Mouse (Mus musculus): ENCODE results near the gene Sema4f. TPM values are rescaled to one million over a fixed set of nuclear protein-coding genes. Genes with fewer than 3 reads are reported as not detected.

The Sema4f gene
- polyA plus RNA-seq, 1 experiment from 2014 or later: 4.2 TPM

DNA sequence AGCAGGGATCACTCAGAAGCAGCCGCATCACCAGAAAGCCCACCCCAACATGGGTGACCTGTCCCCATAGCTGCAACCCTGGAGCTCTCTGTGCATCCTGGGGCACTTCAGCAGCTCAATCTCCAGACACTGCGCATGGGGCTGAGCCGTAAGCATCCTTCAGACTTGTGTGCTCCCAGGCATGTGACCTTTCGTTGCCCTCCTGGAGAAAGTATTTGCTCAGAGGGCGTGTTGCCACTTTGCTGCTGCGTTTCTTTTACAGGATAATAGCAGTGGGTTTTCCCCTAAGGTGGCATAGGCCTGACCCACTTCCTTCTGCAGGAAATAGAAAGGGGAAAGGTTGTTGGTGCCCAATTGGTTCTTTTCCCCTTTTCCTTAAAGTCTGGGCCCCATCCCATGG is 48.1 kb downstream of the Sema4f start:
- H3K4me1 ChIP-seq (replicated peaks): peaks cover 11% of the 10 kb centered on the region
- no peak overlapping the region for H3K4me2 ChIP-seq
- no peaks in the 10 kb centered on the region for H3K9me3 ChIP-seq
- no peak for ATAC-seq (ENCODE audit: insufficient number of reproducible peaks, insufficient read depth, low FRiP score, low TSS enrichment, low read depth)
- no peak overlapping the region for H3K4me3 ChIP-seq (replicated peaks)
- no peak overlapping the region for H3K27ac ChIP-seq
- H3K9ac ChIP-seq (replicated peaks): no peak overlapping the region
- WGBS: 44% methylated on average over 6 of the region's 6 CpGs
- no peaks in the 10 kb centered on the region for H3K36me3 ChIP-seq
- H3K27me3 ChIP-seq: no peaks in the 10 kb centered on the region

DNA sequence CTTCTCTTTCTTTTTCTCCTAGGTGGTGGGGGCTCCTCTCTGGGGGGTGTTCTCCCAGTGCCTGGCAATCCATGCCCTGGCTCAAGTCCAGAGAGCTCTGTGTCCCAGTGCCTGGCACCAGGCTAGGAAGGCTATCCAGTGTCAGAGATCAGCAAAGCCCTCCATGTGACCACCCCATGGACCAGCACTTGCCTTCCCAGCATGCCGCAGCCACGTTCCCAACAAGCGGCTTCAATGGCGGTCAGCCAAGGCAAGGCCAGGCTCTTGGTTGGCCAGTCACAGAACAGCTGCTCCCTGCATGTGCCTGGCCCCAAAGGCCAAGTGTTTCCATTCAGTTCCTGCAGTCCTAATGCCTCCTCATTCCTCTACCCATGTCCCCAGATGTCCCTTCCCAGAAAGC is 53.2 kb downstream of the Sema4f start:
- no peak overlapping the region for H3K4me2 ChIP-seq
- H3K9ac ChIP-seq (replicated peaks): no peak overlapping the region
- no peak overlapping the region for H3K4me3 ChIP-seq (replicated peaks)
- H3K36me3 ChIP-seq: no peaks in the 10 kb centered on the region
- no peaks in the 10 kb centered on the region for H3K9me3 ChIP-seq
- H3K27ac ChIP-seq: no peak overlapping the region
- peaks cover 10% of the 10 kb centered on the region for H3K4me1 ChIP-seq (replicated peaks)
- no peaks in the 10 kb centered on the region for H3K27me3 ChIP-seq
- ATAC-seq (ENCODE audit: insufficient number of reproducible peaks, insufficient read depth, low FRiP score, low TSS enrichment, low read depth): no peak
- 91% methylated on average over 4 of the region's 4 CpGs for WGBS

DNA sequence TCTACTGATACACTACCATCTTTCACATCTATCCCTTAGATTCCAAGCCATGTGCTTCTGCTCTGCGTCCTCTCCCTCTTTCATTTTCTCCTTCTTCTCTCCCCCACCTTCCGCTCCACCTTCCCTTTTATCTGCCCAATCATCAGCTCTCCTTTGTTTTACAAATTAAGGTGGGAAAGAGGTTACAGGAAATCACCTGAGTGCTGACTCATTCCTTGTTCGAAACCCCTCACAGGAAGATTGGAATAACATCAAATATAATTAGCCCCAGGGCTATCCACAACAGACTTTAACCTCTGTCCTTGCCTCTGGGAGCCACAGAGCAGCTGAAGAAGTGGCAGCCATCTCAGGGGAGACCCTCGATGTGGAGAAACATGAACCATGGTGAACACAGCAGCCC is 53.7 kb downstream of the Sema4f start:
- no peak overlapping the region for H3K4me2 ChIP-seq
- no peak overlapping the region for H3K9ac ChIP-seq (replicated peaks)
- no peak overlapping the region for H3K4me3 ChIP-seq (replicated peaks)
- no peaks in the 10 kb centered on the region for H3K36me3 ChIP-seq
- H3K9me3 ChIP-seq: no peaks in the 10 kb centered on the region
- WGBS: 87% methylated on average over 4 of the region's 4 CpGs
- H3K27ac ChIP-seq: no peak overlapping the region
- ATAC-seq (ENCODE audit: insufficient number of reproducible peaks, insufficient read depth, low FRiP score, low TSS enrichment, low read depth): no peak
- peaks cover 9% of the 10 kb centered on the region for H3K4me1 ChIP-seq (replicated peaks)
- no peaks in the 10 kb centered on the region for H3K27me3 ChIP-seq

- Histone ChIP-seq H3K27ac (no peak overlapping the region), H3K4me1 (replicated peaks) (peaks cover 7% of the 10 kb centered on the region), H3K27me3 (no peaks in the 10 kb centered on the region), H3K4me3 (replicated peaks) (no peak overlapping the region), H3K9ac (replicated peaks) (no peak overlapping the region), H3K9me3 (no peaks in the 10 kb centered on the region), H3K4me2 (no peak overlapping the region), H3K36me3 (no peaks in the 10 kb centered on the region)
- ATAC-seq (ENCODE audit: insufficient number of reproducible peaks, insufficient read depth, low FRiP score, low TSS enrichment, low read depth): no peak
- 79% methylated on average over 2 of the region's 2 CpGs for WGBS
Observed at GRCm38 (mm10) chr6:82885441-82885840, 54.1 kb downstream of the Sema4f start.

- 61% methylated on average over 3 of the region's 3 CpGs for WGBS
- Histone ChIP-seq H3K4me1 (replicated peaks) (peaks cover 7% of the 10 kb centered on the region), H3K4me2 (no peak overlapping the region), H3K9me3 (no peaks in the 10 kb centered on the region), H3K4me3 (replicated peaks) (no peak overlapping the region), H3K9ac (replicated peaks) (no peak overlapping the region), H3K36me3 (no peaks in the 10 kb centered on the region), H3K27me3 (no peaks in the 10 kb centered on the region), H3K27ac (no peak overlapping the region)
- no peak for ATAC-seq (ENCODE audit: insufficient number of reproducible peaks, insufficient read depth, low FRiP score, low TSS enrichment, low read depth)
Observed at GRCm38 (mm10) chr6:82884570-82884969, 55.0 kb downstream of the Sema4f start.

GRCm38 (mm10) chr6:82881485-82882096 is 58.0 kb downstream of the Sema4f start:
- Histone ChIP-seq H3K4me2 (peak overlapping the region; percentile 41), H3K4me3 (replicated peaks) (no peak overlapping the region), H3K27me3 (no peaks in the 10 kb centered on the region), H3K27ac (no peak overlapping the region), H3K9me3 (no peaks in the 10 kb centered on the region), H3K36me3 (no peaks in the 10 kb centered on the region), H3K4me1 (replicated peaks) (peaks cover 7% of the 10 kb centered on the region), H3K9ac (replicated peaks) (0 out of 2 replicates have a peak overlapping the region, but pooled peaks have one; percentile 31)
- peak; percentile 67 for ATAC-seq (ENCODE audit: insufficient number of reproducible peaks, insufficient read depth, low FRiP score, low TSS enrichment, low read depth)
- WGBS: 42% methylated on average over 21 of the region's 21 CpGs

DNA sequence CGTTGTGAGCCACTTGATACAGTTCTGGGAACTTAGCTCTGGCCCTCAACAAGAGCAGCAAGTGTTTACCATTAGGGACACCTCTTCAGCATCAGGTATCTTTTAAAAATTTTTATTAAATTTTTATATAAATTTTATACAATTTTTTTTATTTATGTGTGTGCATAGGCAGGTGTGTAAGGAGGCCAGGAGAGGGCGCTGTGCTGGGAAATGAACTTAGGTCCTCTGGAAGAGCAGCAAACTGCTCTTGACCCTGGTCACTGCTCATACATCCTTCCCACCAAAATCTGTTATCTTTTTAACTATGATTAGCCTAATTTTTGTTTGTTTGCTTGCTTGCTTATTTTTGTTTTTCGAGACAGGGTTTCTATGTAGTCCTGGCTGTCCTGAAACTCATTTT is 58.8 kb downstream of the Sema4f start:
- no peak overlapping the region for H3K4me3 ChIP-seq (replicated peaks)
- no peaks in the 10 kb centered on the region for H3K27me3 ChIP-seq
- H3K36me3 ChIP-seq: no peaks in the 10 kb centered on the region
- no peak overlapping the region for H3K4me2 ChIP-seq
- H3K27ac ChIP-seq: no peak overlapping the region
- H3K9me3 ChIP-seq: no peaks in the 10 kb centered on the region
- H3K4me1 ChIP-seq (replicated peaks): peaks cover 7% of the 10 kb centered on the region
- no peak overlapping the region for H3K9ac ChIP-seq (replicated peaks)
- WGBS: 89% methylated on average over 3 of the region's 3 CpGs
- ATAC-seq (ENCODE audit: insufficient number of reproducible peaks, insufficient read depth, low FRiP score, low TSS enrichment, low read depth): no peak

DNA sequence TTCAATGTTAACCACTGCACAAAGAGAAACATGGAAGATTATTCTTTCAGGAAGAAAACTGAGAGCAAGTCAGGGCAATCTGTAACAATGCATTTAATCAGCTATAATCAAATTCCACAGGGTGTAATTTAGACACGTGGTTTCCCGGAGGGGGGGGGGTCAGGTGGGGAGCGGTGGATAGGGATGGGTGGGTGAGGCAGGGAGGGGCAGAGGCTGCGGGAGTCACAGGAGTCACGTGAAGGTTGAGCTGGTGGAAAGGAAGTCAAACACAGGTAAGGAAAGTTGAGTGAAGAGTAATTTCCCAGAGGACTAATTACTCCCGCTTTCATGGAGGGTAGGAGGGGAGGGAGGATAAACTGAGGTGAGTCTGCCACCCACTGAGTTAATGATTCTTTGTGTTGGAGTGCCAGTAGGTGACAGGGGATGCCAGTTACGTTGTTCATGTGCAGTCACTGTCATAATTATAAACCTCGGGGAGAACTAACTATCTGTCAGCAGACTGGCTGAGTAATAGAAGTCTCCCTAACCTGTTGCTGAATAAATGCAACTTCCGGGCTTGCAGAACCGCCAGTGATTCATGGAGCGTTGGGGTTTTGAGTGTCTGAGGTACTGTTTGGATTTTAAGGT is 60.0 kb downstream of the Sema4f start:
- no peak overlapping the region for H3K9ac ChIP-seq (replicated peaks)
- 60% methylated on average over 11 of the region's 11 CpGs for WGBS
- H3K9me3 ChIP-seq: no peaks in the 10 kb centered on the region
- no peak overlapping the region for H3K27ac ChIP-seq
- no peak overlapping the region for H3K4me3 ChIP-seq (replicated peaks)
- H3K4me2 ChIP-seq: no peak overlapping the region
- peaks cover 7% of the 10 kb centered on the region for H3K4me1 ChIP-seq (replicated peaks)
- no peaks in the 10 kb centered on the region for H3K36me3 ChIP-seq
- no peaks in the 10 kb centered on the region for H3K27me3 ChIP-seq
- ATAC-seq (ENCODE audit: insufficient number of reproducible peaks, insufficient read depth, low FRiP score, low TSS enrichment, low read depth): no peak

DNA sequence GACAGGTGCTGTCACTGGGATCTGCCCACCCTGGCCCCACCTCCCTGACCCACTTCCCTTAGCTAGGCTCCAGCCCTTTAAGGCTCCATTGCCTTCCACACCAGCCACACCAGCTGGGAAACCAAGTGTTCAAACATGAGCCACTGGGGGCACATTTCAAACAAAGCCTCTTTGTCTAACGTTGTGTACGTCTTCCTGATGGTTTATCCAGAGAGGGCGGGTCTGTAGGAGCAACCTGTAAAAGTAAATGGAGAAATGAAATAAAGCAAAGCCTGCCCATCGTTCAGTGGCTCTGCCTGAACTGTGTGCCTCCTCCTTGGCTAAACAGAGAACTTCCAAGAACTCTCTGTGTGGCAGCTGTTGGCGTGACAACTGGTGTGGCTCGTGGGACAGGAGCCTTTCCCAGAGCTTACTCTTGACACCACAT is 64.0 kb downstream of the Sema4f start:
- no peaks in the 10 kb centered on the region for H3K4me1 ChIP-seq (replicated peaks)
- peak; percentile 56; the same call in 1 of the 2 replicates for ATAC-seq (ENCODE audit: insufficient number of reproducible peaks, insufficient read depth, low FRiP score, low TSS enrichment, low read depth)
- H3K9me3 ChIP-seq: no peaks in the 10 kb centered on the region
- no peak overlapping the region for H3K4me2 ChIP-seq
- no peak overlapping the region for H3K9ac ChIP-seq (replicated peaks)
- no peaks in the 10 kb centered on the region for H3K36me3 ChIP-seq
- H3K4me3 ChIP-seq (replicated peaks): no peak overlapping the region
- H3K27me3 ChIP-seq: no peaks in the 10 kb centered on the region
- 58% methylated on average over 6 of the region's 6 CpGs for WGBS
- H3K27ac ChIP-seq: peak overlapping the region; percentile 62

- no peaks in the 10 kb centered on the region for H3K9me3 ChIP-seq
- no peaks in the 10 kb centered on the region for H3K4me1 ChIP-seq (replicated peaks)
- 86% methylated on average over 6 of the region's 6 CpGs for WGBS
- no peak overlapping the region for H3K9ac ChIP-seq (replicated peaks)
- no peak for ATAC-seq (ENCODE audit: insufficient number of reproducible peaks, insufficient read depth, low FRiP score, low TSS enrichment, low read depth)
- no peak overlapping the region for H3K27ac ChIP-seq
- no peaks in the 10 kb centered on the region for H3K36me3 ChIP-seq
- H3K27me3 ChIP-seq: no peaks in the 10 kb centered on the region
- H3K4me2 ChIP-seq: no peak overlapping the region
- no peak overlapping the region for H3K4me3 ChIP-seq (replicated peaks)
Observed at GRCm38 (mm10) chr6:82872332-82872707, 67.2 kb downstream of the Sema4f start.

GRCm38 (mm10) chr6:82871632-82872331 is 67.8 kb downstream of the Sema4f start:
- Histone ChIP-seq H3K27ac (no peak overlapping the region), H3K4me2 (no peak overlapping the region)

More at GRCm38 (mm10) chr6:82871632-82872331, 67.8 kb downstream of the Sema4f start:
- 0 out of 2 replicates have a peak, but pooled peaks cover under 1% of the 10 kb centered on the region for H3K9me3 ChIP-seq
- no peak overlapping the region for H3K9ac ChIP-seq (replicated peaks)
- WGBS: 29% methylated on average over 5 of the region's 5 CpGs
- no peaks in the 10 kb centered on the region for H3K4me1 ChIP-seq (replicated peaks)
- ATAC-seq (ENCODE audit: insufficient number of reproducible peaks, insufficient read depth, low FRiP score, low TSS enrichment, low read depth): no peak
- no peaks in the 10 kb centered on the region for H3K36me3 ChIP-seq
- no peaks in the 10 kb centered on the region for H3K27me3 ChIP-seq
- H3K4me3 ChIP-seq (replicated peaks): no peak overlapping the region

All from limb, embryonic 12.5 days (tissue).